Mouse (Mus musculus): Measurements from ENCODE around the gene Uba1. TPM values are rescaled to one million over a fixed set of nuclear protein-coding genes. Genes with fewer than 3 reads are reported as not detected.

Gene Uba1
- total RNA-seq, 1 experiment: 178 TPM

- peaks cover 4% of the 10 kb centered on the region for H3K36me3 ChIP-seq (ENCODE audit: control insufficient read depth, insufficient read depth, low read length, poor library complexity, severe bottlenecking)
- H3K27ac ChIP-seq (ENCODE audit: insufficient read depth, low read depth, low read length, poor library complexity, severe bottlenecking): no peak overlapping the region
- no peak for DNase-seq (ENCODE audit: low read depth, low spot score)
- H3K9me3 ChIP-seq (ENCODE audit: control insufficient read depth, insufficient read depth, low read depth, low read length): no peaks in the 10 kb centered on the region
- H3K4me3 ChIP-seq (ENCODE audit: insufficient read depth in 1 of 2, low read depth in 1 of 2, low read length in 2 of 2, poor library complexity in 1 of 2, severe bottlenecking in 1 of 2): no peak overlapping the region
- TF ChIP-seq HCFC1 (IDR thresholded peaks at IDR 0.05; ENCODE audit: borderline replicate concordance, insufficient read depth, low read length) (no peak), MAFK (IDR thresholded peaks at IDR 0.05; ENCODE audit: insufficient read depth, low read depth, low read length) (no peak), ZNF384 (IDR thresholded peaks at IDR 0.05; ENCODE audit: low read depth, low read length) (no peak), ZC3H11A (IDR thresholded peaks at IDR 0.05; ENCODE audit: borderline replicate concordance, low read depth, low read length) (no peak), CHD2 (IDR thresholded peaks at IDR 0.05; ENCODE audit: low read depth, low read length) (no peak)
- H3K4me1 ChIP-seq (ENCODE audit: control insufficient read depth in 2 of 2, insufficient read depth in 2 of 2, low read length in 2 of 2, poor library complexity in 1 of 2): no peaks in the 10 kb centered on the region; a peak in 1 of 4 replicates
- in situ Hi-C loops (cut with MboI; ENCODE audit: low sequenced_read_pairs in 2 of 2, unreplicated experiment in 2 of 2): no loop called here
- H3K9ac ChIP-seq (ENCODE audit: insufficient read depth, low read depth, low read length, poor library complexity, severe bottlenecking): no peak overlapping the region
These were observed 4.2 kb downstream of the Uba1 start for GRCm38 (mm10) chrX:20662317-20662715.

DNA sequence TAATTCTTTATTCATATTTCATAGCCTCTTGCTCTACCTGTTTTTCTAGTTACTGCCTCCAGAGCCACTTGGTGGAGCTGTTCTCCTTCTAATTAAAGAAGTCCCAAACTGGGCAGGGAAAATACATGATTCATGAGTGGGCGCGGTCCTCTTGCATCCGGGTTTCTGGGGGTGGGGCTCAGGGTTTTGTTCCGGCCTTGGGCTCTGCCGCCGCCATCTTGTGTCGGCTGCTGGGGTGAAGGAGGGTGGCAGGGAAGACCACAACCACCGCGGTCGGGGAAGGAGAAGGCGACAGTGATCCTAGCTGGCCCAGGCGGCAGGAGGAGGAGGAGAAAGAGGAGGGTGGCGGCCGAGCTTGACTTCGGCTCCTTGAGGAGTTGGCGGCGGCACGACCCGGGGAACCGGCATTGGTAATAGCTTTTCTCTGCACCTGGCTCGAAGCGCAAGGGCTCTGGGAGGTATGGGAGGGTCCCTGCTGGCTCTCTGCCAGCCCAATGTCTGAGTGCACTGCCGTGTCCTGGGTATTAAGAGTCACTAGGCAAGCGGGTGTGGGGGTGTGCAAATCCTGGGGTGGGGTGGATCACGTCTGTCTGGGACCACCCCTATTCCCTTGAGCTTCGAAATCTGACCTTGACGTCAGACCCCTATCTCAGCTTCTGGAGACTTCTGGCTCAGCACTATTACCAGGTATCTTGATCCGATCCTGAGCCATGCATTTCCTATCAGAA lies 4.8 kb downstream of the Uba1 start:
- no peak for TF ChIP-seq ZC3H11A (IDR thresholded peaks at IDR 0.05; ENCODE audit: borderline replicate concordance, low read depth, low read length)
- TF ChIP-seq HCFC1 (IDR thresholded peaks at IDR 0.05; ENCODE audit: borderline replicate concordance, insufficient read depth, low read length): no peak
- TF ChIP-seq MAFK (IDR thresholded peaks at IDR 0.05; ENCODE audit: insufficient read depth, low read depth, low read length): no peak
- no peak for TF ChIP-seq CHD2 (IDR thresholded peaks at IDR 0.05; ENCODE audit: low read depth, low read length)
- no peak for TF ChIP-seq ZNF384 (IDR thresholded peaks at IDR 0.05; ENCODE audit: low read depth, low read length)
- Histone ChIP-seq H3K36me3 (ENCODE audit: control insufficient read depth, insufficient read depth, low read length, poor library complexity, severe bottlenecking) (peaks cover 4% of the 10 kb centered on the region), H3K27ac (ENCODE audit: insufficient read depth, low read depth, low read length, poor library complexity, severe bottlenecking) (peak overlapping the region; percentile 74), H3K4me1 (ENCODE audit: control insufficient read depth in 2 of 2, insufficient read depth in 2 of 2, low read length in 2 of 2, poor library complexity in 1 of 2) (no peaks in the 10 kb centered on the region; a peak in 1 of 4 replicates), H3K9ac (ENCODE audit: insufficient read depth, low read depth, low read length, poor library complexity, severe bottlenecking) (peak overlapping the region; percentile 98), H3K9me3 (ENCODE audit: control insufficient read depth, insufficient read depth, low read depth, low read length) (no peaks in the 10 kb centered on the region), H3K4me3 (ENCODE audit: insufficient read depth in 1 of 2, low read depth in 1 of 2, low read length in 2 of 2, poor library complexity in 1 of 2, severe bottlenecking in 1 of 2) (peak overlapping the region; percentile 93 to 94)
- in situ Hi-C loops (cut with MboI; ENCODE audit: low sequenced_read_pairs in 2 of 2, unreplicated experiment in 2 of 2): no loop called here
- DNase-seq (ENCODE audit: low read depth, low spot score): peak; percentile 73

- peak overlapping the region; percentile 98 for H3K9ac ChIP-seq (ENCODE audit: insufficient read depth, low read depth, low read length, poor library complexity, severe bottlenecking)
- in situ Hi-C loops (cut with MboI; ENCODE audit: low sequenced_read_pairs in 2 of 2, unreplicated experiment in 2 of 2): no loop called here
- no peaks in the 10 kb centered on the region; a peak in 1 of 4 replicates for H3K4me1 ChIP-seq (ENCODE audit: control insufficient read depth in 2 of 2, insufficient read depth in 2 of 2, low read length in 2 of 2, poor library complexity in 1 of 2)
- peak overlapping the region; percentile 74; the same call in 1 of the 2 replicates for H3K27ac ChIP-seq (ENCODE audit: insufficient read depth, low read depth, low read length, poor library complexity, severe bottlenecking)
- peaks cover 8% of the 10 kb centered on the region for H3K36me3 ChIP-seq (ENCODE audit: control insufficient read depth, insufficient read depth, low read length, poor library complexity, severe bottlenecking)
- DNase-seq (ENCODE audit: low read depth, low spot score): no peak
- H3K9me3 ChIP-seq (ENCODE audit: control insufficient read depth, insufficient read depth, low read depth, low read length): no peaks in the 10 kb centered on the region
- no peak for TF ChIP-seq HCFC1 (IDR thresholded peaks at IDR 0.05; ENCODE audit: borderline replicate concordance, insufficient read depth, low read length)
- TF ChIP-seq MAFK (IDR thresholded peaks at IDR 0.05; ENCODE audit: insufficient read depth, low read depth, low read length): no peak
- no peak for TF ChIP-seq CHD2 (IDR thresholded peaks at IDR 0.05; ENCODE audit: low read depth, low read length)
- TF ChIP-seq ZC3H11A (IDR thresholded peaks at IDR 0.05; ENCODE audit: borderline replicate concordance, low read depth, low read length): no peak
- TF ChIP-seq ZNF384 (IDR thresholded peaks at IDR 0.05; ENCODE audit: low read depth, low read length): no peak
- peak overlapping the region; percentile 93 to 94 for H3K4me3 ChIP-seq (ENCODE audit: insufficient read depth in 1 of 2, low read depth in 1 of 2, low read length in 2 of 2, poor library complexity in 1 of 2, severe bottlenecking in 1 of 2)
These were observed 5.3 kb downstream of the Uba1 start for GRCm38 (mm10) chrX:20663444-20663790.

GRCm38 (mm10) chrX:20687519-20688067 lies 29.5 kb downstream of the Uba1 start, which contains the start of gene Cdk16:
Cdk16 (plus strand) TSS chrX:20687954.
- Histone ChIP-seq H3K27ac (ENCODE audit: insufficient read depth, low read depth, low read length, poor library complexity, severe bottlenecking) (peak within 1 kb of the TSS; percentile 93), H3K9ac (ENCODE audit: insufficient read depth, low read depth, low read length, poor library complexity, severe bottlenecking) (peak within 1 kb of the TSS; percentile 99), H3K9me3 (ENCODE audit: control insufficient read depth, insufficient read depth, low read depth, low read length) (no peaks in the 10 kb centered on the region), H3K4me3 (ENCODE audit: insufficient read depth in 1 of 2, low read depth in 1 of 2, low read length in 2 of 2, poor library complexity in 1 of 2, severe bottlenecking in 1 of 2) (peak within 1 kb of the TSS; percentile 95 to 98), H3K4me1 (ENCODE audit: control insufficient read depth in 2 of 2, insufficient read depth in 2 of 2, low read length in 2 of 2, poor library complexity in 1 of 2) (0 out of 4 replicates have a peak, but pooled peaks cover 0 to 2% of the 10 kb centered on the region in 2 experiments), H3K36me3 (ENCODE audit: control insufficient read depth, insufficient read depth, low read length, poor library complexity, severe bottlenecking) (peaks cover 9% of the 10 kb centered on the region)
- TF ChIP-seq MAFK (IDR thresholded peaks at IDR 0.05; ENCODE audit: insufficient read depth, low read depth, low read length) (0 out of 2 replicates have a peak, but pooled peaks have one; percentile 37), ZC3H11A (IDR thresholded peaks at IDR 0.05; ENCODE audit: borderline replicate concordance, low read depth, low read length) (no peak), ZNF384 (IDR thresholded peaks at IDR 0.05; ENCODE audit: low read depth, low read length) (no peak)
- in situ Hi-C loops (cut with MboI; ENCODE audit: low sequenced_read_pairs in 2 of 2, unreplicated experiment in 2 of 2): no loop called here
- peak; percentile 63 for DNase-seq (ENCODE audit: low read depth, low spot score)
